Mouse (Mus musculus) myocyte (in vitro differentiated cells): ENCODE results near the gene Cldn16.

Source experiments
- MYOG ChIP-seq, 3 experiments: IDR thresholded peaks; one replicate each; pipeline ENCODE4 v1.6.1; 2011; ENCODE audit warnings: control low read depth in 2 of 3, low read depth in 2 of 3, mild to moderate bottlenecking in 2 of 3; ENCODE audit not compliant: insufficient read length in 2 of 3, control insufficient read depth in 1 of 3, insufficient read depth in 1 of 3
- POLR2A ChIP-seq: IDR thresholded peaks from one replicate; pipeline ENCODE4 v1.6.1; 2011; ENCODE audit warnings: low read depth, mild to moderate bottlenecking, control low read depth, moderate library complexity; ENCODE audit not compliant: insufficient read length
- TCF12 ChIP-seq: IDR thresholded peaks from one replicate; pipeline ENCODE4 v1.6.1; 2011; ENCODE audit warnings: mild to moderate bottlenecking, control low read depth; ENCODE audit not compliant: poor library complexity, insufficient read depth, severe bottlenecking

DNA sequence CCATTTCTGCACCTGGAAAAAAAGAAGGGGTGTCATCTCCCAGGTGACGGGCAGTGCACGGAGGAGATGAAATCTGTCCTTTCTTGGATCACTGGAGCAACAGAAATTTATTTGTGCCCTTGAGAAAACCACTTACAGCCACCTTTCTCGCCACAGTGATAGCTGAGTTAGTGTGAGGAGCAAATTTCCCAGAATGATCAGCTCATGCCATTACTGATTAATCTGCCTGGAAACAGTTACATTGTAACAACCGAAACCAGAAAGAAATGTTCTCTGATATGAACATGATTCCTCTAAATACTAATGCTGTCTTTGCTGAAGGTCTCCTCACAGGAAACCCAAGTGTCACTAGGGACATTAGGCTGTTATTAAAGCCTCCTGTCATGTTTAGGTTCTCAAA is 42.0 kb downstream of the Cldn16 start:
- TF ChIP-seq TCF12 (no peak), MYOG (IDR thresholded peaks at IDR 0.05; ENCODE audit: control insufficient read depth in 1 of 3, insufficient read depth in 1 of 3, insufficient read length in 2 of 3, low read depth in 2 of 3) (no peak), POLR2A (no peak)
